Comparison of ENCODE assay signal across 7 mouse cellular contexts in the genomic region with DNA sequence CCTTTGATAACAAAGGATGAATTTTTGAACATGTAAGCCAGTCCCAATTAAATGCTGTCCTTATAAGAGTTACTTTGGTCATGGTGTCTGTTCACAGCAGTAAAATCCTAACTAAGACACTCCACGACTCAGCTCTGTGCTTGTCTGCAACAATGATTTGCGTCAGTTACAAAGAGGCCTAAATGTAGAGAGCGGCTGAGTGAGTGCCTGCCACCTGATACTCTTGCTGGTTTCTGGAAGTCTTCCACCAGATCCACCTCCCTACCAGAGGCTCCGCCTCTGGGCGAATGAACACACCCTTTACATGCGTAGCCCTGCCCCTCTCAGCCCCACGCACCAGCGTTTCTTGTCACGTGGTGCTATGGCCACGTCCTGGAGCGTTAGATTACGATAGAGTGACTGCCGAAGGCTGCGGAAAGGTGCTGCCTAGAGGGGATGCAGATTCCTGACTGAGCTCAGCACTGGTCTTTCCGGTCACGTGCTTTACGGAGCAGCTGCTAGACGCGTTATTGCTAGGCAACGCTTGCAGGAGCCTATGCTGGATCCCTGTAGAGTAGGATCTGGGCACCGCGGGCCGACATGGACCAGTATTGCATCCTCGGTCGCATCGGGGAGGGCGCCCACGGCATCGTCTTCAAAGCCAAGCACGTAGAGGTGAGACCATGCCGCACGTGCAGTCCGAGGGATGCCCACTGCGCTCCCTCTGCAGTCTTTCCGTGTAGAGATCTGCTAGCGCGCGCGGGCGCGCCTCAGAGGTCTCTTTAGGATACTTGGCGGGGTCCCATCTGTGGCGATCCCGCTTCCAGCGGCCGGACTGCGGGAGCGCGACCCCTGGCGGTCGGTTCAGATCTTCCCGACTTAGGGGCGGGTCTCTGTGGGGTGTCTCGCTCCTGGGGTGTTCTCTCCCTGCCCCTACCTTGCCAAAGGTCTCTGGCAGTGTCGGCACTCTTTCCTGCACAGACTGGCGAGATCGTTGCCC. TPM values are rescaled to one million over a fixed set of nuclear protein-coding genes. Genes with fewer than 3 reads are reported as not detected.
DNase-seq lines count a peak whose midpoint lies in the region; ATAC-seq lines count a peak whose summit lies in the region.

TSS of gene Cdk20 (plus strand) at position 298 of the 979 bp plus-strand sequence.

- peak within 1 kb of the TSS; percentile 33 for H3K9ac ChIP-seq in embryonic facial prominence, embryonic 12.5 days
- H3K9ac ChIP-seq in limb, embryonic 11.5 days (ENCODE audit: low read length), result peak within 1 kb of the TSS; percentile 47
- H3K9ac ChIP-seq in midbrain, embryonic 14.5 days (replicated peaks; ENCODE audit: low read length), result peak within 1 kb of the TSS; percentile 73

- peaks cover 3% of the 10 kb centered on the region; the same call in 1 of the 2 replicates for H3K4me1 ChIP-seq in embryonic facial prominence, embryonic 12.5 days
- 0 out of 2 replicates have a peak, but pooled peaks cover 2% of the 10 kb centered on the region for H3K4me1 ChIP-seq in limb, embryonic 11.5 days (ENCODE audit: control insufficient read depth, insufficient read depth, low read length)
- peaks cover 7% of the 10 kb centered on the region; the same call in 1 of the 2 replicates for H3K4me1 ChIP-seq in midbrain, embryonic 14.5 days (ENCODE audit: control insufficient read depth, insufficient read depth, low read length)

- peak within 1 kb of the TSS; percentile 86 for H3K27ac ChIP-seq in embryonic facial prominence, embryonic 12.5 days
- peak within 1 kb of the TSS; percentile 72 for H3K27ac ChIP-seq in limb, embryonic 11.5 days (replicated peaks; ENCODE audit: low read depth, low read length)
- peak within 1 kb of the TSS; percentile 87 for H3K27ac ChIP-seq in midbrain, embryonic 14.5 days (replicated peaks; ENCODE audit: low read depth, low read length)

- peak; percentile 100 for ATAC-seq in embryonic facial prominence, embryonic 12.5 days (ENCODE audit: insufficient number of reproducible peaks, insufficient read depth, low FRiP score, low TSS enrichment)
- ATAC-seq in limb, embryonic 11.5 days (ENCODE audit: insufficient number of reproducible peaks, low FRiP score, low TSS enrichment, low read depth), result peak; percentile 99
- ATAC-seq in midbrain, embryonic 14.5 days (ENCODE audit: low FRiP score, low TSS enrichment), result peak; percentile 99

- no peaks in the 10 kb centered on the region for H3K9me3 ChIP-seq in embryonic facial prominence, embryonic 12.5 days
- H3K9me3 ChIP-seq in limb, embryonic 11.5 days (ENCODE audit: control insufficient read depth, low read length), result no peaks in the 10 kb centered on the region
- H3K9me3 ChIP-seq in midbrain, embryonic 14.5 days (ENCODE audit: control insufficient read depth, low read length), result no peaks in the 10 kb centered on the region

- no peaks in the 10 kb centered on the region for H3K27me3 ChIP-seq in embryonic facial prominence, embryonic 12.5 days
- no peaks in the 10 kb centered on the region for H3K27me3 ChIP-seq in limb, embryonic 11.5 days (ENCODE audit: control insufficient read depth, insufficient read depth, low read length)
- H3K27me3 ChIP-seq in midbrain, embryonic 14.5 days (ENCODE audit: control insufficient read depth, insufficient read depth, low read length), result no peaks in the 10 kb centered on the region

- WGBS in embryonic facial prominence, embryonic 12.5 days, result under 1% methylated on average over 57 of the region's 57 CpGs
- under 1% methylated on average over 57 of the region's 57 CpGs for WGBS in limb, embryonic 11.5 days
- under 1% methylated on average over 57 of the region's 57 CpGs for WGBS in midbrain, embryonic 14.5 days

- peak; percentile 79 for DNase-seq in adrenal gland, postnatal 25 days
- DNase-seq in heart, adult 11 months, result peak; percentile 100
- DNase-seq in kidney, adult 18-20 months, result peak; percentile 90
- peak; percentile 93 for DNase-seq in limb, embryonic 11.5 days (ENCODE audit: low spot score)
- DNase-seq in midbrain, embryonic 14.5 days, result peak; percentile 95
- DNase-seq in spleen, adult 18-20 months, result peak; percentile 68 to 74

- peak within 1 kb of the TSS; percentile 53 for H3K4me2 ChIP-seq in embryonic facial prominence, embryonic 12.5 days (replicated peaks)
- peak within 1 kb of the TSS; percentile 68 for H3K4me2 ChIP-seq in limb, embryonic 11.5 days (ENCODE audit: low read depth, severe bottlenecking)
- peak within 1 kb of the TSS; percentile 78 for H3K4me2 ChIP-seq in midbrain, embryonic 14.5 days (ENCODE audit: low read length)

- H3K36me3 ChIP-seq in embryonic facial prominence, embryonic 12.5 days, result no peaks in the 10 kb centered on the region
- no peaks in the 10 kb centered on the region for H3K36me3 ChIP-seq in limb, embryonic 11.5 days (ENCODE audit: control insufficient read depth, insufficient read depth, low read length)
- H3K36me3 ChIP-seq in midbrain, embryonic 14.5 days (ENCODE audit: control insufficient read depth, insufficient read depth, low read length), result no peaks in the 10 kb centered on the region

- peak within 1 kb of the TSS; percentile 63 for H3K4me3 ChIP-seq in embryonic facial prominence, embryonic 12.5 days
- peak within 1 kb of the TSS; percentile 41 for H3K4me3 ChIP-seq in limb, embryonic 11.5 days (ENCODE audit: low read depth, low read length)
- peak within 1 kb of the TSS; percentile 70 for H3K4me3 ChIP-seq in midbrain, embryonic 14.5 days (replicated peaks; ENCODE audit: low read depth, low read length)

RNA-seq across cellular contexts. Expression of gene Cdk20, which starts in this region (rescaled TPM):
- 4.6 and 6.5 TPM in 2 replicates for total RNA-seq in adrenal gland, postnatal 25 days (2021)
- polyA plus RNA-seq in embryonic facial prominence, embryonic 12.5 days (2016; fragmentation: Nextera tagmentation; extraction: Ambion mirVana), result 11.3 and 13.0 TPM in 2 replicates
- 10.8 and 11.2 TPM in 2 replicates for polyA plus RNA-seq in limb, embryonic 11.5 days (2014; fragmentation: Nextera tagmentation; extraction: Ambion mirVana)
- polyA plus RNA-seq in midbrain, embryonic 14.5 days (2014; fragmentation: Nextera tagmentation; extraction: Ambion mirVana), result 20.2 and 22.0 TPM in 2 replicates

Comparison
In these comparisons a context has a peak if more than half of its experiments do, and no peak if none do; other contexts are left out.
1. Peak in every context shown above with its lines: DNase-seq, ATAC-seq, H3K4me3 ChIP-seq and H3K27ac ChIP-seq.